Mouse (Mus musculus): ENCODE data around the gene Bcl6.

The Bcl6 gene

GRCm38 (mm10) chr16:23921697-23922096 lies 67.0 kb downstream of the Bcl6 start:
- DNase-seq (ENCODE audit: low spot score), result no peak

GRCm38 (mm10) chr16:23919418-23919817 lies 69.2 kb downstream of the Bcl6 start:
- DNase-seq (ENCODE audit: low spot score), result no peak
